Mouse (Mus musculus) cerebellum, adult 9-10 months (tissue): ENCODE data around the gene Ppa1.

Source experiments
- DNase-seq: peaks from one replicate; pipeline ENCODE4 v3.0.0; 2022

The Ppa1 gene

GRCm38 (mm10) chr10:61648737-61649645 is 639 bp downstream of the Ppa1 start:
- peak; percentile 32 for DNase-seq

GRCm38 (mm10) chr10:61654105-61654504 is 5.8 kb downstream of the Ppa1 start:
- DNase-seq: no peak

- no peak for DNase-seq
These were observed 6.3 kb downstream of the Ppa1 start for GRCm38 (mm10) chr10:61654691-61655090.

- no peak for DNase-seq
These were observed 6.8 kb downstream of the Ppa1 start for GRCm38 (mm10) chr10:61655188-61655587.

- DNase-seq: no peak
These were observed 8.9 kb downstream of the Ppa1 start for GRCm38 (mm10) chr10:61656928-61657882.

- DNase-seq: peak; percentile 37
These were observed 9.6 kb downstream of the Ppa1 start for GRCm38 (mm10) chr10:61657985-61658384.

GRCm38 (mm10) chr10:61661887-61662286 is 13.5 kb downstream of the Ppa1 start:
- DNase-seq: no peak

GRCm38 (mm10) chr10:61662391-61662988 is 14.1 kb downstream of the Ppa1 start:
- DNase-seq: no peak

GRCm38 (mm10) chr10:61665111-61665510 is 16.8 kb downstream of the Ppa1 start:
- DNase-seq: no peak

GRCm38 (mm10) chr10:61665651-61666050 is 17.3 kb downstream of the Ppa1 start:
- no peak for DNase-seq

- DNase-seq: no peak
These were observed 20.9 kb downstream of the Ppa1 start for GRCm38 (mm10) chr10:61669289-61669688.

- no peak for DNase-seq
These were observed 21.5 kb downstream of the Ppa1 start for GRCm38 (mm10) chr10:61669896-61670295.

GRCm38 (mm10) chr10:61670758-61671157 is 22.4 kb downstream of the Ppa1 start:
- no peak for DNase-seq

GRCm38 (mm10) chr10:61675935-61676334 is 27.6 kb downstream of the Ppa1 start:
- no peak for DNase-seq

- DNase-seq: no peak
These were observed 31.2 kb downstream of the Ppa1 start for GRCm38 (mm10) chr10:61679545-61679944.

- peak; percentile 98 for DNase-seq
These were observed 31.9 kb downstream of the Ppa1 start, which contains the start of gene Sar1a for GRCm38 (mm10) chr10:61680015-61680913. Gene Sar1a, plus strand, starts transcription at chr10:61680299.

GRCm38 (mm10) chr10:61689405-61689804 is 41.1 kb downstream of the Ppa1 start:
- no peak for DNase-seq

GRCm38 (mm10) chr10:61693563-61693962 is 45.2 kb downstream of the Ppa1 start:
- no peak for DNase-seq

GRCm38 (mm10) chr10:61694870-61695670 is 46.7 kb downstream of the Ppa1 start, which contains the start of gene Tysnd1:
Gene Tysnd1, plus strand, starts transcription at chr10:61695514.
- peak; percentile 97 for DNase-seq

GRCm38 (mm10) chr10:61695703-61696559 is 47.6 kb downstream of the Ppa1 start:
- peak; percentile 44 for DNase-seq
